Mouse (Mus musculus): ENCODE data around the gene Stxbp2.
"Not testable (repeated sequence)": the region's sequence is repeated elsewhere in the genome, so short reads cannot be mapped to it uniquely, and the experiment has no call there.

Gene Stxbp2

DNA sequence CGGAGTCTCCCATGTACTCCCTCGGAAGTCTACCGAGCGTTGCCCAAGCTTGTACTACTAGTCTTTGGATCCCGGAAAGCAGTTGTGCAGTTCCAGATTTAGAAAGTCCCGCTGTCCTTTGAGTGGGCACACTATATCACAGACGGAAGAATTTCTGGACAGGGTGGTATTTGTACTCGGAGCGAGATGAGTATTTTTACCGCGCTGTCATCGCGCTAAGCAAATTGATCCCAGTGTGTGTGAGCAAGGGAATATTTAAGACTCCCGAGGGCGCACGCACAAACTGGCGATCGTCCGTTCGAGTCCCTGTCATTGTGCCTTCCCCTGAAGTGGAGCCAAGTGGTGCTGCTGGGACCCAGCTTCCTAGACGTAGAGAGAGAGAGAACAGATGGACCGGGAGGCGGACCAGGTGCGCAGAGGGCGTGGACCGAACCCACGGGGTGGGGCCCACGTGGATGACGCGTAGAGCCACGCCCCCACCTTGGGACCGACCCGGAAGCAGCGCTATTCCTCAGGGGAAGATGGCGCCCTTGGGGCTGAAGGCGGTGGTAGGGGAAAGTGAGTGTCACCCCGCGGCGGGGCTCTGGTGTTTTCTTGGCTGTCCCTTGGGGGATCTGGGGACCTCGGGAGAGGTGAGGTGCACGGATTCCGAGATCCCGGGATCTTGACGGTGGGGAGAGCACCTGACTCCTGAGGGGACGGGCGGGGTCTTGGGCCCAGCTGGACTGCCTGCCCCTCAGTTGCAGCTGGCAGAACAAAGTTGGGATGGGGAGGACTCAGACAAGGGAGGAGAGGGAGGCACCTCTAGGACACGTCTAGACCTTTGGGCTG, at the start of gene Stxbp2:
Stxbp2 (plus strand) TSS at position 309 of the 831 bp plus-strand sequence.
- no peak for DNase-seq (ENCODE audit: low spot score in 2 of 2)

DNA sequence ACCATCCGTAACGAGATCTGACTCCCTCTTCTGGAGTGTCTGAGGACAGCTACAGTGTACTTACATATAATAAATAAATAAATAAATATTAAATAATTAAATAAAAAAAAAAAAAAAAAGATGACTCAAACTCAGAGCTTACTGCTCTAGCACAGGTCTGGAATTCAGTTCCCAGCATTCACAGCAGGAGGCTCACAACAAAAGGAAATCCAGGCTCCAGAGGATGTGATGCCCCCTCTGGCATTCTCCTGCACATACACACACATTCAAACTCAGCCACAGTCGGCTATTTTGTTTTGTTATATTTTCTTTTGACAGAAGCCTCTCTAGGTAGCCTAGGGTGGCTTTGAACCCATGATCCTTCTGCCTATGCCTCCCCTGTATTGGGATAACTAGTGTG, 48.8 kb upstream of the Stxbp2 start:
- DNase-seq (ENCODE audit: low spot score in 2 of 2) = not testable (repeated sequence)

DNA sequence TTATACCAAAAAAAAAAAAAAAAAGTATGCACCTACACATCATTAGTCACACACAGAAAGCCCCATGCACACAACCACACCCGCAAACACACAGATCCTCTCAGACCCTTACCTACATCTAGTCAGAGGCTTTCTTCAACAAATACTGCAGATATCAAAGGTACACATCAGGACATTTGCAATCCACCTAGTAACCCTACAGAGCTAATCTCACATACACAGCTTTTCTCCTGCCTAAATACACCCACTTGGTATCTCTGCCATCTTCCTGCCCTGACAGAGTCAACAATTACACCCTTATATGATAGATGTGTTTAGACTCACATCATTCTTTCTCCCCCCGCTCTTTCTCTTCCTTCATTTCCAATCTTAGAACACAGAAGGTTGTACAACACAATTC, 44.3 kb upstream of the Stxbp2 start:
- no peak for DNase-seq (ENCODE audit: low spot score in 2 of 2)

DNA sequence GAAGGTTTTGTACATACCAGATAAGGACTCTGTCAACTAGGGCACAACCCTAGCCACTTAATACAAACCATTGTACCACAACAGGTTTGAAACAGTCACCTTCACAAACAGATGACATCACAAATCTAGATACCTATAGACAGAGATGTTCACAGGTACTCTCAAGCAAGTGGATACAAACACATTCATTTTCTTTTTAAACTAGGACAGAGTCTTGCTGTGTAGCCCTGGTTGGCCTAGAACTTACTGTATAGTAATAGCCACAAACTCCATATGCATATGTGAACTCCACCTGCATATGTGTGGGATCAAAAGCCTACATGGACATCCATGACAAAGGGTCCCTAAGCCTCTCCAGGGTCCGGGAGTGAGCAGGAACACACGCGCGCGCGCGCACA, 43.8 kb upstream of the Stxbp2 start, which contains the start of gene Camsap3:
Camsap3 (plus strand) TSS at position 301 of the 398 bp plus-strand sequence.
- no peak for DNase-seq (ENCODE audit: low spot score in 2 of 2)

DNA sequence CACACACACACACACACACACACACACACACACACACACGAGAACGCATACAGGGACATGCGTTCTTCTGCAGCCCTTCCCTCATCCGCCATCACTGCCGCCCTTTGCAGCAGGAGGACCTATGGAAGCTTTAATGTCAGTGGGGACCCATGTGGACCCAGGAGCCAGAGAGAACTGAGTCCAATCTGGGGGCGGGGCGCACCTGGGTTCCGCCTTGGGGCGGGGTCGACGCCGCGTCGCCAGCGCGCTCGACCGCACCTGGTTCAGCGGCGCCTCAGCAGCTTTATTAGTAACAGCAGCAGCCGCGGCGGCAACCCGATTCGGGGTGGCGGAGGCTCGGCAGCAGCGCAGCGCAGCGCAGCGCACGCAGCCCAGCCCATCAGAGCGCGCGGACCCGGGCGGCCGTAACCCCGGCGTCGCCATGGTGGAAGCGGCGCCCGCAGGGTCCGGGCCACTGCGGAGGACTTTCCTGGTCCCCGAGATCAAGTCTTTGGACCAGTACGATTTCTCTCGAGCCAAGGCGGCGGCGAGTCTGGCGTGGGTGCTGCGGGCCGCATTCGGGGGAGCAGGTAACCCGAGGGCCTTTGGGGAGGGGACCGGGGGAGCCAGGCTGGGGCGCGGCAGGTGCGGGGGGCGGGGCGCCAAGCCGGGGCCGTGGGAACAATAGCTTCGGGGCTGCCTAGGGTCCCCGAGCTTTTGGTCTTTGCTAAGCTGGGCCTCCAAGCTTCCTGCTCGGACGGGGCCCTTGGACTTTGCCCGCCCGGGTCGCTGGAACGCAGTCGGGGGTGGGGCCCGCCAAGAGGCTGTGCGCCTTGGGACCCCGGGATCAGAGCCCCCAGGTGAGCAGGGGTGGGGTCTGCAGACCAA, 43.1 kb upstream of the Stxbp2 start:
- peak in 1 of 2 experiments; percentile 60 for DNase-seq (ENCODE audit: low spot score in 2 of 2)

DNA sequence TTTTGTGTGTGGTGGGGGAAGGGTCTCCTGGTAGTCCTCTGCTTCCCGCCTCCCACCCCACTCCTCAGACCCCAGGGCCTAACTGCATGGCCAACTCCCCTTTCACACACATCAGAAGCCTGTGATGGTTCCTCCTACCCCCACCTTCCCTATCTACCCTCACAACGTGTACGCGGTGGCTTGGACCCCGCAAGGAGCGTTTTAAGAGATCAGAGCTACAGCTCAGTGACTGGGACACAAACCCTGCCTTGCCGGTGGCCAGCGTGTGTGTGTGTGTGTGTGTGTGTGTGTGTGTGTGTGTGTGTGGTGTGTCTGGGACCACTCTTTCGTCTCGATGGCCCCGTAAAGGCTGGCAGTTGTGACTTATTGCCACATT, 42.5 kb upstream of the Stxbp2 start:
- no peak for DNase-seq (ENCODE audit: low spot score in 2 of 2)

DNA sequence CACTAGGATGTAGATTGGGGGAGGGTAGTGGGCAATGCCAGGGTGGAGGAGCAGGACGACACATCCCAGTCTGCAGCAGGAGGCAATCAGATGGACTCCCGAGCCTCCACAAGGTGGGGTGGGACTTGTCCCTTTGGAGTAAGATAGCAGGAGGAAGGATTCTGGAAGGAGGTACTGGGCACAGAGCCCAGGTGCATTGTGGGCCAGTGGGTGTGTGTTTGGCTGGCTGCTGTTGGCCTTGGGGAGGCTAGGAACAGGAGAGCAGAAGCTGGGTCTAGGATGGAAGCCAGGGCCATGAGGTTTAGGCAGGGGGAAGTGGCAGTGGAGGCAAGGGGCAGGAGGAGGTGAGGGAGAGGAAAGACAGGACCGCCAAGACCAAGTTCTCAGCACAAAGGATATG, 37.3 kb upstream of the Stxbp2 start:
- no peak for DNase-seq (ENCODE audit: low spot score in 2 of 2)

DNA sequence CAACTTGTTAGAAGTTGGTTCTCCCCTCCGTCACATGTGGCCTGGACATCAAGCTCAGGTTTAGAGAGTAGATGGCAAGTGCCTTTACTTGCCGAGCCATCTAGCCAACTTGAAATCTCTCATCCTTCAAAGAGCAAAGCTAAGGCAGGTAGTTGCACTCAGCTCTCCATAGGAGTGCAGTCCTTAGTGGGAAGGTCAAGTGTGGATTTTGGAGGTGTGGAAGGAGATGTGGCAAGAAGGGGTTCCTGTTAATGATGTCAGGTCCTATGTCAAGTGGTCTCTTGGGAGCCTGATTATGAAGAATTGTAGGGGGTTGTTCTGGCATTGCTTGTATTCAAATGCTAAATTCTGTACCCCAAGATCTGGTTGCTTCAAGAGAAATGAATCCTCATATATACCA, 36.3 kb upstream of the Stxbp2 start:
- no peak for DNase-seq (ENCODE audit: low spot score in 2 of 2)

DNA sequence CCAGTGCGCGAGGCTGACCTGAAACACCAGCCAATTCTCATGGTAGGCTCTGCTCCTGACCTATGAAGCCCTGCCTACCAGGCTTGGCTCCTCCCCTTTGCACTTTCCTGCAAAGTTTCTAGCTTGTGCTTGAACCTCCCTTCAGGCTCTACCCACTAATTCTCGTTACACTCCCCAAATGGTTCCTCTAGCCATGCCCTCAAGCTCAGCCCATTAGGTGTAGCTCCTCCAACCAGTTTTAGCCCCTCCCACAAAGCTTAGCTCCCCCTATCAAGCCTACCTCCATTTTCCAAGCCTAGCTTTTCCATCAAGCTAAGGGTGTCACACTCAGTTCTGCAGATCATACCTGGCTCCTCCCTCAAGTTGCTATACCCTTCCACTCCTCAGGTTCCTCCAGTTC, 32.7 kb upstream of the Stxbp2 start:
- no peak for DNase-seq (ENCODE audit: low spot score in 2 of 2)

DNA sequence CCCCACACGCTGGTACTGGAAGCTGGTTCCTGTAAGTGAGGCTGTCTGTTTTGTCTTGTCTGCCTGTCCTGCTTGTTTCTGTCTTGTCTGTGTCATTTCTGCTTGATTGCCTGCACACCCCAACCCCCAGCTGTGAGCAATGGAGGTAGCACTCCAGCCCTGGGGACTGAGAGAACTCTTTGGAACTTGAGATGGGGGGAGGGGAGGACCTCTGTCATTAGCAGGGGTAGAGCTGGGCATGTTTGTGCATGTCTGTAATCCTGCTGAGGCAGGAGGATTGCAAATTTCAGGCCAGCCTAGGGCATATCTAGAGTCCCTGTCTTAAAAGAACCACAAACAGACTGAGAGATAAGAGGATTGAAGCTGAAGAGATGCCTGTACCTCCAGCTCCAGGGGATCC, 31.5 kb upstream of the Stxbp2 start:
- DNase-seq (ENCODE audit: low spot score in 2 of 2) = no peak

DNA sequence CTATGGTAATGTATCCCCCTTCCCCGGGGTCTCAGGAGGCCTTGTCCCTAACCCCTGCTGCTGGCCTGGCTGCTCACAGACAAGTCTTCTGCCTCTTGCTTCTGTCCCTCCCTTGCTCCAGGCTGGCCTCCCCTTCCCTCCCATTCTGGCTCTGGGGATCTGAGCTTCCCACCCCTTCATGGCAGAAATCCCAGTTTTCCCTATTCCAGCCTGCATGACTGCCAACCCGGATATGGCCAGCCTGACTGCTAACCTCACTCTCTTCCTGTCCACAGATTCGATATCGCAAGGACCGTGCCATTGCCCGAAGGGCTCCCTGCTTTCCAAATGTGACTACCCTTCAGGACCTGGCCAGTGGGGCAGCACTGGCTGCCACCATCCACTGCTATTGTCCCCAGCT, 30.4 kb upstream of the Stxbp2 start:
- no peak for DNase-seq (ENCODE audit: low spot score in 2 of 2)

DNA sequence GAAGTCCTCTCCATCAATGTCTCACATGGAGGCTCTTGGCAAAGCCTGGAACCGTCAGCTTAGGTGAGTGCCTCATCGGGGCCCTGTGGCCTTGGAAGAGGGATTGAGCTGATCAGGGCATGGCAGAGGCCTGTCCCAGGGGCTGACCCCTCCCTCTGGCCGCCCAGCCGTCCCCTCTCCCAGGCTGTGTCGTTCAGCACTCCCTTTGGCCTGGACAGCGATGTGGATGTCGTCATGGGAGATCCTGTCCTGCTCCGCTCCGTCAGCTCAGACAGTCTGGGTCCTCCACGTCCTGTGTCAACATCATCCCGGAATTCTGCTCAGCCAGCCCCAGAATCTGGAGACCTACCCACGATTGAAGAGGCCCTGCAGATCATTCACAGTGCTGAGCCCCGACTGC, 27.3 kb upstream of the Stxbp2 start:
- DNase-seq (ENCODE audit: low spot score in 2 of 2) = no peak

DNA sequence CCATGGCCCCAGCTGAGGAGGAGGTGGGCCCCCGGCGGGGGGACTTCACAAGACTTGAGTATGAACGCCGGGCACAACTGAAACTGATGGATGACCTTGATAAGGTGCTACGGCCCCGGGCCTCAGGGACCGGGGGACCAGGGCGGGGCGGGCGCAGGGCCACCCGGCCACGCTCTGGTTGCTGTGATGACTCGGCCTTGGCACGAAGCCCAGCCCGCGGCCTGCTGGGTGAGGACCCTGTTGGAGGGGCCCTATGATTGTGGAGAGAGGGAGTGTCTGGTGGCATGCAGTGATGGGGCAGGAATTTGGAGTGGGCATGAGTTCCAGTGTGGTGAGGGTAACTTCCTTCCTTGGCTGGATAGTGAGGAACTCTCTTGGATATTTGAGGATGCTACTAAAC, 24.2 kb upstream of the Stxbp2 start:
- DNase-seq (ENCODE audit: low spot score in 2 of 2) = no peak

DNA sequence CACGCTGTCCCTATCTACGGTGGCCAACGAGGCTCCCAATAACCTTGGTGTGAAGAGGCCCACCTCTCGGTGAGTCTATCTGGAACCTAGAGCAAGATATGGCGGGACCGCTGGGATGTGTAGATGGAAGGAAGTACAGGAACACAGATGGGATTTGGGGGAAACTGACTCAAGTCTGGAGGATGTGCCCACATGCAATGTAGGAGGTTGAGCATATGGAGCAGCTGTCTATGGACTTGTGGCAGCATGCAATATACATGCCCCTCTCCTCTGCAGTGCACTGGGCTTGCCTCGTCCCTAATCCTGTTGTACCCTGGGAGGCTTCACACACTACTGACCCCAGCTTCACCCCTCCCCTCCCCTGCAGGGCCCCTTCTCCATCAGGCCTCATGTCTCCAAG, 22.9 kb upstream of the Stxbp2 start:
- no peak for DNase-seq (ENCODE audit: low spot score in 2 of 2)

DNA sequence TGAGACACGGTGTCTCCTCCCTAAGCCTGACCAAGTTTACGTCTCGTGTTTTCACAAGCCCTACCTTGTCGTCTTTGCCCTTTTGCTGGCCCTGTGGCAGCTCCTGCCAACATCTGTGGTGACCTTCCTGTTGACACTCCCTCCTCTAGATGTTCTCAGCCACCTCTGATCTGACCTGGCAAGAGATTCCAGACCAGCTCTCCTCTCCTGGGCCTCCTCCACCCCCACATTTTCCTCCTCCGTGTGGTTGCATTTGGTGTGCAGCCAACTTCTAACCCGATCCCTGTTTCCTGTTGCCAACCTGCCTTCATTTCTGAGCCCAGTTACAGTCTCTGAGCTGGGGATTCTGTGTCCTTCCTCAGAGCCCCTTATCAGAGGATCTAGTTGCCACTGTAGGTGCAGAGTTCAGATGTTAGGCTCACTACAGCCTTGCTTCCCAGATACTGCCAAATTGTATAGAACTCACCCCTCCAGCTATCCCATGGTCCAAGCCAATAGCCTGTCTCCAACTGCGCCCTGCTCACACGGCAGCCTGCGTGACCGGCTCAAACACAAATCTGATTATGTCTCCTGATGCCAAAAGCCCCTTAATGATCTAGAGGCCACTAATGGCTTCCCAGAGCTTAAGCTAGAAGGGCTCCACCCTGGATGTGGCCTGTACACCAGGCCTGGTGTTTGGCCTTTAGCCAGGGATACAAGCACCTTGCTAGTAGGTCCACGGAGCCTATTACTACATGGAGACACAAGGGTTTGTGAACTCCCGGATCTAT, 21.5 kb upstream of the Stxbp2 start:
- no peak for DNase-seq (ENCODE audit: low spot score in 2 of 2)

DNA sequence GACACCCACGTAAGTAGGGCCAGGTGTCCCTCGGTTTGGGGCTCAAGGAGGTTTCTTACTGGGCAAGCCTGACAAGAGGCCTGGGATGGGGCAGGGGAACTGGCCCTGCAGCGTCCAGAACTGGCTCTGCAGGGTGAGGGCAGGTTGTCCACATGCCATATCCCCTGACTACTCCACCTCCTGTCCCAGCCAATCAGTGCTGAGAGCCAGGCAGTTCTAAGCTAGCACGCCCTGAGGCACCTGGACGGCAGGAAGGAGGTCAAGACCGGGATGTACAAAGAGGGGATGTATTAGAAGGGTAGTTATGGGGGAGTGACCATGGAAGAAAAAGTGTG, 21.0 kb upstream of the Stxbp2 start:
- DNase-seq (ENCODE audit: low spot score in 2 of 2) = no peak

DNA sequence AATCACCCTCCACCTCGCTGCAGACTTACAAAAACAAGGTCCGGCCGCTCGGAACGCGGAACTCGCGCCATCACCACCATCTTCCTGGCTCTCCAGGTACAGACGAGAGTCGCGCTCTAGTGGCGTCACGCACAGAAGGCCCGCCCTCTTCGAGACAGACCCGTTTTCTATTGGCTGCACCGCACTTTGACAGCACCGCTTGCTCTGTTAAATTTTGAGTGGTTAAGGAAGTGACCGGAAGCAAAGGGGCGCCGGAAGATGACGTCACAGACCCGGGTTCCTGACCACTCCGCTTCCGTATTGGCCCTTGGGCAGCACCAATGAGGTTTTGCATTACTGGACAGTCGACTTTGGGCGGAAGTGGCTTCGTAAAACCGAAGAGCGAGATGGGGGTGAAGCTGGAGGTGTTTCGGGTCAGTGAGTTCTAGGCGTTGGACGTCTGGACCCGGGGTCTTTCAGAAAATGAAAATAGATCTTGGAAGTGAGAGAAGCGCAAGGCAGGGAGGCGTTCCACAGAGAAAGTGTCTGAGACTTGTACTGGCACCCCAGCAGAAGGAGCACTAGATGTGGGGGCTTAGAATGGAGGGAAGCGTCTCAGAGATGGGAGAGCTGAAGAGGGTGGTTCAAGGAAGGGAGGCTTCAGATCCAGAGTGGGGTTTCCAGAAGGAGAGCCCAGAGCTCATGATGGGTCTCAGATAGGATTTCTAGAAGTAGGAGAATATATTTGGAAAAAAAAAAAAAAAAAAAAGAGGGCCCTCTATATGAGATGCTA, 9.4 kb upstream of the Stxbp2 start, which contains the start of the genes Xab2 and Pet100:
Xab2 (minus strand) TSS at position 118 of the 772 bp plus-strand sequence.
Pet100 (plus strand) TSS at position 350 of the 772 bp plus-strand sequence.
- DNase-seq (ENCODE audit: low spot score in 2 of 2) = peak; percentile 97 to 98

DNA sequence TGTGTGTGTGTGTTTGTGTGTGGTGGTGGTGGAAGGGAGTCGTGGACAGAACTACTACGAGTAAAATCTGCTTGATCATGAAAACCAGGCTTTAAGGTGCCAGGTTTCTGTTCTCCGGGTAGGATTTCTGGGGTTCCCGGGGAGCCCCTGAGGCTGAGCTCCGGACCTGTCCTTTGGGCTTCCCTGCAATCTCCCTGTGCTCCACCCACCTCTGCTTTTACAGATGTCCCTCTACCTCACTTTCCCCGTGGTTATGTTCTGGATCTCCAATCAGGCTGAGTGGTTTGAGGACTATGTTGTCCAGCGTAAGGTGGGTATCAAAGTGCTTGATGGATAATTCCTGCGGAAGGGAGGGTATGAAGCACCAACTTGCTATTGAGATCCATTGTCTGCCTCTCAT, 8.6 kb upstream of the Stxbp2 start:
- DNase-seq (ENCODE audit: low spot score in 2 of 2) = no peak

DNA sequence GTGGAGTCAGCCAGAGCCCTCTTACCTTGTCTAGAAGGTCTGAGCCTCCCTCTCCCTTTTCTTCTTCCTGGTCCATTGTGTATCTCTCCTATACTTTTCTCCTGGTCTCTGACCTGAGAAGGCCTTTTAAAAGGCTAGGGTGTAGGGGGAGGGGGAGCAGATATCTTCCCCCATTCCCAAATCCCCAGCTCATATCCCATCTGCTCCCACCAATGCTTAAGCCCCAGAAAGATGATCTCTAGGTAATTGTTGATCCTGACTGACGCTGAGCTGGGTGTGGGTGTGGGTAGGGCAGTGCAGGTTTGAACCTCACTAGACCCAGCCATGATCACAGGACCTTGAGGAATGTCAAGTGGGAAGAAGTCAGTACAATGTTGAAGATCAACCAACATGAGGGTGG, 5.3 kb upstream of the Stxbp2 start, which contains the start of gene Pcp2:
Pcp2 (minus strand) TSS at position 101 of the 400 bp plus-strand sequence.
- no peak for DNase-seq (ENCODE audit: low spot score in 2 of 2)

DNA sequence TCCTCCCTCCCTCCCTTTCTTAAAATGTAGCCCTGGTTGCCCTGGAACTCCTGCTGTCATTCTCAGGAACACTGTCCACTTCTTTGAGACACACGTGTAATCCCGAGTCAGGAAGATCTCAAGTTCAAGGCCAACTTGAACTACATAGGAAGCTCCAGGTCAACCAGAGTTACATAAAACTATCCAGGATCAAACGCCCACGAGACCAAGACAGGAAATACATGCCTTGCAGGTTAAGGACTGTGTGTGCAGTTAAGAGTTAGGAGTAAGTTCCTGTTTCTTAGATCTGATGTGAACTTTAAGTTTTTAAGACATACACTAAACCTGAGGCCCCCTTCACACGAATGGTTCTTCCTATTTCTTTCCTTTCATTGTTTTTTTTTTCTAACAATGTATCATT, 3.8 kb upstream of the Stxbp2 start:
- no peak for DNase-seq (ENCODE audit: low spot score in 2 of 2)

DNA sequence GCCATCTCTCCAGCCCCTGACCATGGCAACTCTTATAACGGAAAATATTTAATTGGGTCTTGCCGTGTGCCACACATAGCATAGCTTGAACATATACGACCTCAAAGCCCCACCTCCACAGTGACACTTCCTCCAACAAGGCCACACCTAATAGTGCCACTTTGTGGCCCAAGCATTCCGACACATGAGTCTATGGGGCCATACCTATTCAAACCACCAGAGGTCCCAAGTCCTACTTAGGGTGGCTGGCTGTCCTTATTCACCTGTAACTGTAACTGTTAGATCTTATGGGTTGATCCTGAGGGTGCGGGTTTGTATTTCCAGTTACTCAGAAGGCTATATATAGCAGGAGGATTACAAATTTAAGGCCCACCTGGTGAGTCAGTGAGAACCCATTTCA, 2.7 kb upstream of the Stxbp2 start:
- no peak for DNase-seq (ENCODE audit: low spot score in 2 of 2)
